Comparison of ENCODE assay signal across 8 mouse cellular contexts in genomic region chr4:41136454-41136805, GRCm38 (mm10). TPM values are rescaled to one million over a fixed set of nuclear protein-coding genes. Genes with fewer than 3 reads are reported as not detected.
DNase-seq lines count a peak whose midpoint lies in the region; ATAC-seq and TF ChIP-seq lines count a peak whose summit lies in the region.

No protein-coding gene starts in this region.

- TF ChIP-seq EP300 in heart, adult 2 months (IDR thresholded peaks at IDR 0.05; ENCODE audit: insufficient read depth, low read depth, low read length), result 0 out of 2 replicates have a peak, but pooled peaks have one; percentile 12

- H3K36me3 ChIP-seq in heart, adult 2 months (ENCODE audit: control insufficient read depth, insufficient read depth, low read length), result peaks cover 18% of the 10 kb centered on the region
- H3K36me3 ChIP-seq in kidney, embryonic 14.5 days (ENCODE audit: control insufficient read depth, insufficient read depth, low read length), result peaks cover 15% of the 10 kb centered on the region; the same call in 1 of the 2 replicates
- H3K36me3 ChIP-seq in stomach, embryonic 15.5 days, result no peaks in the 10 kb centered on the region

- H3K4me2 ChIP-seq in kidney, embryonic 14.5 days (replicated peaks; ENCODE audit: low read depth, low read length), result peak overlapping the region; percentile 53
- H3K4me2 ChIP-seq in stomach, embryonic 15.5 days, result peak overlapping the region; percentile 75

- H3K4me1 ChIP-seq in heart, adult 2 months (ENCODE audit: control insufficient read depth, insufficient read depth, low read length), result peaks cover 5% of the 10 kb centered on the region
- peaks cover 17% of the 10 kb centered on the region for H3K4me1 ChIP-seq in kidney, embryonic 14.5 days (ENCODE audit: control insufficient read depth, insufficient read depth, low read length)
- H3K4me1 ChIP-seq in stomach, embryonic 15.5 days, result no peaks in the 10 kb centered on the region

- 0% methylated on average over 4 of the region's 4 CpGs for WGBS in heart, adult 2 months
- WGBS in kidney, embryonic 14.5 days, result 0% methylated on average over 4 of the region's 4 CpGs
- 0% methylated on average over 4 of the region's 4 CpGs for WGBS in stomach, embryonic 15.5 days

- no peaks in the 10 kb centered on the region for H3K27me3 ChIP-seq in heart, adult 2 months (ENCODE audit: control insufficient read depth, insufficient read depth, low read length)
- no peaks in the 10 kb centered on the region for H3K27me3 ChIP-seq in kidney, embryonic 14.5 days (ENCODE audit: control insufficient read depth, insufficient read depth, low read length)
- no peaks in the 10 kb centered on the region for H3K27me3 ChIP-seq in stomach, embryonic 15.5 days (replicated peaks)

- peak overlapping the region; percentile 97 for H3K27ac ChIP-seq in heart, adult 2 months
- H3K27ac ChIP-seq in kidney, embryonic 14.5 days (ENCODE audit: low read depth, low read length), result peak overlapping the region; percentile 99
- peak overlapping the region; percentile 98 for H3K27ac ChIP-seq in stomach, embryonic 15.5 days

- no peak for TF ChIP-seq CTCF in heart, adult 2 months (IDR thresholded peaks at IDR 0.05)

- peak; percentile 22 for ATAC-seq in kidney, embryonic 14.5 days (ENCODE audit: low FRiP score, low TSS enrichment)
- peak; percentile 6 for ATAC-seq in stomach, embryonic 15.5 days (ENCODE audit: insufficient read depth, low FRiP score, low read depth)
- no peak for ATAC-seq in activated CD4-positive, CD25-positive, alpha-beta regulatory T cell, adult 4 months

- DNase-seq in left cerebral cortex, postnatal 4 days, result peak; percentile 28
- DNase-seq in left cerebral cortex, adult 18-20 months (ENCODE audit: low spot score in 2 of 2), result no peak
- DNase-seq in cerebellum, postnatal 25 days, result peak; percentile 54 to 62
- no peak for DNase-seq in heart, adult 2 months
- peak; percentile 37 for DNase-seq in lung, postnatal 36 days

- no peaks in the 10 kb centered on the region; the same call in 1 of the 2 replicates for H3K79me2 ChIP-seq in heart, adult 2 months (replicated peaks; ENCODE audit: control insufficient read depth, insufficient read depth, low read length)

- intact Hi-C loops in left cerebral cortex, postnatal 4 days (cut with DNase I), result no loop called here
- intact Hi-C loops in heart, adult 2 months (cut with DNase I), result no loop called here

- TF ChIP-seq POLR2A in heart, adult 2 months (IDR thresholded peaks at IDR 0.05; ENCODE audit: insufficient read depth, low read depth, low read length), result peak; percentile 66

- H3K9ac ChIP-seq in heart, adult 2 months (ENCODE audit: low read depth, low read length), result peak overlapping the region; percentile 92
- H3K9ac ChIP-seq in kidney, embryonic 14.5 days (ENCODE audit: low read depth, low read length), result peak overlapping the region; percentile 99
- H3K9ac ChIP-seq in stomach, embryonic 15.5 days, result peak overlapping the region; percentile 97

- no peaks in the 10 kb centered on the region for H3K9me3 ChIP-seq in kidney, embryonic 14.5 days (ENCODE audit: control insufficient read depth, low read length)
- no peaks in the 10 kb centered on the region for H3K9me3 ChIP-seq in stomach, embryonic 15.5 days

- H3K4me3 ChIP-seq in heart, adult 2 months, result peak overlapping the region; percentile 92
- H3K4me3 ChIP-seq in kidney, embryonic 14.5 days (ENCODE audit: low read length), result peak overlapping the region; percentile 94
- H3K4me3 ChIP-seq in stomach, embryonic 15.5 days (replicated peaks), result peak overlapping the region; percentile 93

RNA-seq across cellular contexts. Expression of gene Ube2r2, which starts 0.9 kb away (rescaled TPM):
- 100 to 1,000 TPM; 101 to 103 TPM for total RNA-seq in left cerebral cortex, postnatal 4 days (2021)
- 10 to 100 TPM; 85.2 to 88.4 TPM for total RNA-seq in left cerebral cortex, adult 18-20 months (2021)
- total RNA-seq in heart, adult 2 months (2021), result 100 to 1,000 TPM; 121 to 133 TPM
- 52.7 and 72.9 TPM in 2 replicates for polyA plus RNA-seq in heart, adult 2 months (2012; rRNA removed)
- 97.6 and 103 TPM in 2 replicates for polyA plus RNA-seq in kidney, embryonic 14.5 days (2014; fragmentation: Nextera tagmentation; extraction: Ambion mirVana)
- 67.0 and 68.6 TPM in 2 replicates for polyA plus RNA-seq in stomach, embryonic 15.5 days (2015; fragmentation: Nextera tagmentation; extraction: Ambion mirVana)
- polyA plus RNA-seq in activated CD4-positive, CD25-positive, alpha-beta regulatory T cell, adult 4 months (2017; shearing (Covaris generic)), result 10 to 100 TPM; 25.6 to 25.8 TPM

RNA-seq across cellular contexts. Expression of gene Nol6, which starts 12.2 kb away (rescaled TPM):
- 10 to 100 TPM; 83.6 to 85.6 TPM for total RNA-seq in left cerebral cortex, postnatal 4 days (2021)
- 10 to 100 TPM; 94.2 to 94.3 TPM for total RNA-seq in left cerebral cortex, adult 18-20 months (2021)
- total RNA-seq in heart, adult 2 months (2021), result 10 to 100 TPM; 14.9 to 16.4 TPM
- 17.6 and 21.2 TPM in 2 replicates for polyA plus RNA-seq in heart, adult 2 months (2012; rRNA removed)
- 18.0 and 32.9 TPM in 2 replicates for polyA plus RNA-seq in kidney, embryonic 14.5 days (2014; fragmentation: Nextera tagmentation; extraction: Ambion mirVana)
- polyA plus RNA-seq in stomach, embryonic 15.5 days (2015; fragmentation: Nextera tagmentation; extraction: Ambion mirVana), result 20.1 and 25.2 TPM in 2 replicates
- polyA plus RNA-seq in activated CD4-positive, CD25-positive, alpha-beta regulatory T cell, adult 4 months (2017; shearing (Covaris generic)), result 10 to 100 TPM; 11.8 to 19.0 TPM

RNA-seq across cellular contexts. Expression of gene Aqp3, which starts 38.4 kb away (rescaled TPM):
- under 1 TPM in 1 of 2 experiments, not detected in 1; 0.20 TPM for total RNA-seq in left cerebral cortex, postnatal 4 days (2021)
- total RNA-seq in left cerebral cortex, adult 18-20 months (2021), result not detected
- not detected for total RNA-seq in heart, adult 2 months (2021)
- 0.20 and 4.2 TPM in 2 replicates for polyA plus RNA-seq in heart, adult 2 months (2012; rRNA removed)
- polyA plus RNA-seq in kidney, embryonic 14.5 days (2014; fragmentation: Nextera tagmentation; extraction: Ambion mirVana), result 12.8 and 13.3 TPM in 2 replicates
- polyA plus RNA-seq in stomach, embryonic 15.5 days (2015; fragmentation: Nextera tagmentation; extraction: Ambion mirVana), result 44.5 and 73.3 TPM in 2 replicates
- polyA plus RNA-seq in activated CD4-positive, CD25-positive, alpha-beta regulatory T cell, adult 4 months (2017; shearing (Covaris generic)), result 10 to 100 TPM; 22.7 to 27.5 TPM

Comparison
In these comparisons a context has a peak if more than half of its experiments do, and no peak if none do; other contexts are left out.
1. DNase-seq: peak in left cerebral cortex, postnatal 4 days (single experiment), cerebellum, postnatal 25 days (2 of 2) and lung, postnatal 36 days (single experiment); none in left cerebral cortex, adult 18-20 months (0 of 2) and heart, adult 2 months (0 of 2).
2. Peak in every context shown above with its lines, with median percentiles within 50 percentile points of each other: H3K27ac ChIP-seq, H3K4me3 ChIP-seq and H3K9ac ChIP-seq.